Mouse (Mus musculus): ENCODE results near the gene Gpc6. TPM values are rescaled to one million over a fixed set of nuclear protein-coding genes. Genes with fewer than 3 reads are reported as not detected.

The Gpc6 gene
- total and polyA plus RNA-seq, 3 experiments: not detected

DNA sequence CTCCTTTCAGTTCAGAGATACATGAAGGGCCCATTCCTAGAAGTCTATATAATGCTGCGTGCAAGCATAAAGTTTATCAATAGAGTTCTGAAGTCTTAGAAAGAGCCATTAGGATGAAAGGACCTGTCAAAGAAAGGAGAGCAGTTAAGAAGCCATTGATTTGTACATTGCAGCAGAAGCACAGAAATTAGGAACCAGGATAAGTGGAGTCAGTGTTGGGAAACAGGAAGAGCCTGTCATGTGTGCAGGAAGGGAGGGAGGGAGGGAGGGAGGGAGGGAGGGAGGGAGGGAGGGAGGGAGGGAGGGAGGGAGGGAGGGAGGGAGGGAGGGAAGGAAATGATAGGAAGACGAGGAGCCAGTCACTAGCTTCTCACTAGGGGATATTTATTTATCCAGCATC, 716.7 kb downstream of the Gpc6 start:
- Histone ChIP-seq H3K79me2 (ENCODE audit: control insufficient read depth, insufficient read depth, low read length, poor library complexity) (no peaks in the 10 kb centered on the region), H3K9me3 (replicated peaks; ENCODE audit: insufficient read depth, low read length) (no peaks in the 10 kb centered on the region), H3K4me3 (ENCODE audit: control insufficient read depth in 1 of 2, insufficient read depth in 1 of 2, low read depth in 2 of 2, low read length in 2 of 2) (no peak overlapping the region), H3K27ac (ENCODE audit: control insufficient read depth, low read depth, low read length) (no peak overlapping the region), H3K27me3 (ENCODE audit: control insufficient read depth in 1 of 2, insufficient read depth in 2 of 2, low read length in 2 of 2) (no peaks in the 10 kb centered on the region), H3K9ac (ENCODE audit: control insufficient read depth, low read depth, low read length, poor library complexity, severe bottlenecking) (no peak overlapping the region), H3K4me1 (ENCODE audit: control insufficient read depth in 1 of 2, insufficient read depth in 2 of 2, low read length in 2 of 2) (no peaks in the 10 kb centered on the region), H3K36me3 (ENCODE audit: control insufficient read depth in 1 of 2, insufficient read depth in 2 of 2, low read length in 2 of 2) (no peaks in the 10 kb centered on the region)
- DNase-seq (ENCODE audit: low read depth, low spot score): no peak
- TF ChIP-seq POLR2A (IDR thresholded peaks at IDR 0.05; ENCODE audit: control insufficient read depth in 1 of 2, insufficient read depth in 1 of 2, low read depth in 1 of 2, low read length in 2 of 2, poor library complexity in 1 of 2) (no peak), ZC3H11A (IDR thresholded peaks at IDR 0.05; ENCODE audit: low read depth, low read length) (no peak), ZMIZ1 (IDR thresholded peaks at IDR 0.05; ENCODE audit: low read depth, low read length) (no peak), ZKSCAN1 (IDR thresholded peaks at IDR 0.05; ENCODE audit: low read depth, low read length) (no peak), SMC3 (IDR thresholded peaks at IDR 0.05; ENCODE audit: low read depth, low read length) (no peak), NELFE (IDR thresholded peaks at IDR 0.05; ENCODE audit: low read depth, low read length) (no peak), MAFK (IDR thresholded peaks at IDR 0.05; ENCODE audit: borderline replicate concordance, low read depth, low read length) (no peak), SIN3A (IDR thresholded peaks at IDR 0.05; ENCODE audit: low read length) (no peak), CHD1 (IDR thresholded peaks at IDR 0.05; ENCODE audit: low read depth, low read length) (no peak), RCOR1 (IDR thresholded peaks at IDR 0.05; ENCODE audit: low read depth, low read length) (no peak)

DNA sequence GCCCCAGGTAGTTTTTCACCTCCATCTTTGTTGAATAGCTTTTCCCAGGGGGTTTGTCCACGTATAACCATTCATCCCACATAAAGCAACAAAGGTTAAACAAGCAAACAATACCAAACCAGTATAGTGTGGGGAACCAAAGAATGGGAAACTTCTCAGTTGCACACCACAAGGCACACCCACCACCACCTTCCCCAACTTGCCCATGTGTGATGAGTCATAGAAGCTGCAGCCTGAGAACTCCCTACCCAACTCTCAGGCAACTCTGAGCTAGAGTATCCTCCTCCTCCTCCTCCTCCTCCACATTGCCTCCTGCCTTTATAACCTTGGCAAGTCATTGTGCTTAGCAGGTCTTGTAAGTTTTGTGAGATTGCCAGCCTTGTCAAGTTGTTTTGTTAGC, 718.0 kb downstream of the Gpc6 start:
- TF ChIP-seq USF1 (IDR thresholded peaks at IDR 0.05; ENCODE audit: low read depth, low read length) (no peak), GABPA (IDR thresholded peaks at IDR 0.05; ENCODE audit: low read depth, low read length) (no peak), CHD1 (IDR thresholded peaks at IDR 0.05; ENCODE audit: low read depth, low read length) (no peak), RCOR1 (IDR thresholded peaks at IDR 0.05; ENCODE audit: low read depth, low read length) (no peak), RAD21 (IDR thresholded peaks at IDR 0.05; ENCODE audit: low read depth, low read length) (no peak), USF2 (IDR thresholded peaks at IDR 0.05; ENCODE audit: borderline replicate concordance in 1 of 2, insufficient read depth in 1 of 2, low read depth in 1 of 2, low read length in 2 of 2) (no peak), E2F4 (IDR thresholded peaks at IDR 0.05; ENCODE audit: borderline replicate concordance, low read depth, low read length) (no peak), HCFC1 (IDR thresholded peaks at IDR 0.05; ENCODE audit: low read depth, low read length) (no peak)
- no peaks in the 10 kb centered on the region for H3K9me3 ChIP-seq (replicated peaks; ENCODE audit: insufficient read depth, low read length)
- H3K9ac ChIP-seq (ENCODE audit: control insufficient read depth, low read depth, low read length, poor library complexity, severe bottlenecking): no peak overlapping the region

More for the DNA sequence above, 718.0 kb downstream of the Gpc6 start:
- no peaks in the 10 kb centered on the region for H3K4me1 ChIP-seq (ENCODE audit: control insufficient read depth in 1 of 2, insufficient read depth in 2 of 2, low read length in 2 of 2)
- no peaks in the 10 kb centered on the region for H3K79me2 ChIP-seq (ENCODE audit: control insufficient read depth, insufficient read depth, low read length, poor library complexity)
- no peak overlapping the region for H3K4me3 ChIP-seq (ENCODE audit: control insufficient read depth in 1 of 2, insufficient read depth in 1 of 2, low read depth in 2 of 2, low read length in 2 of 2)
- H3K36me3 ChIP-seq (ENCODE audit: control insufficient read depth in 1 of 2, insufficient read depth in 2 of 2, low read length in 2 of 2): no peaks in the 10 kb centered on the region
- DNase-seq (ENCODE audit: low read depth, low spot score): no peak
- no peak overlapping the region for H3K27ac ChIP-seq (ENCODE audit: control insufficient read depth, low read depth, low read length)
- H3K27me3 ChIP-seq (ENCODE audit: control insufficient read depth in 1 of 2, insufficient read depth in 2 of 2, low read length in 2 of 2): no peaks in the 10 kb centered on the region
